Mouse (Mus musculus) left cerebral cortex, postnatal 14 days (tissue): ENCODE measurements around the gene Tcf25. TPM values are rescaled to one million over a fixed set of nuclear protein-coding genes. Genes with fewer than 3 reads are reported as not detected.
"Not testable (repeated sequence)": the region's sequence is repeated elsewhere in the genome, so short reads cannot be mapped to it uniquely, and the experiment has no call there.

Experiments
- DNase-seq, 2 experiments: peaks; one replicate each; pipeline ENCODE4 v3.0.0; 2021 to 2022; ENCODE audit warnings: low spot score in 2 of 2, mixed read lengths in 1 of 2
- intact Hi-C: fragments of 180-260 bp; cut with DNase I; formaldehyde crosslinking; loops from one replicate; pipeline ENCODE4 v1.15.1; 2025
- total RNA-seq, 2 experiments: library from RNA; stranded (reverse); gene quantifications; 2 replicates each; pipeline ENCODE4 v1.2.3; 2021

Gene Tcf25
- total RNA-seq, 2 experiments from 2014 or later = 541 to 593 TPM

GRCm38 (mm10) chr8:123426511-123427509 is 53.3 kb downstream of the Tcf25 start:
- no peak for DNase-seq
- intact Hi-C loops = no loop called here

GRCm38 (mm10) chr8:123427639-123428275 is 54.2 kb downstream of the Tcf25 start:
- no peak for DNase-seq
- intact Hi-C loops = no loop called here

- DNase-seq = no peak
- intact Hi-C loops = no loop called here
These were observed 54.9 kb downstream of the Tcf25 start for GRCm38 (mm10) chr8:123428343-123428893.

GRCm38 (mm10) chr8:123428939-123429721 is 55.6 kb downstream of the Tcf25 start:
- no peak for DNase-seq
- intact Hi-C loops = no loop called here

GRCm38 (mm10) chr8:123429722-123430013 is 56.1 kb downstream of the Tcf25 start:
- intact Hi-C loops, DNase-seq: not testable (repeated sequence)

GRCm38 (mm10) chr8:123430936-123431335 is 57.4 kb downstream of the Tcf25 start:
- intact Hi-C loops, DNase-seq: not testable (repeated sequence)

GRCm38 (mm10) chr8:123431616-123432365 is 58.2 kb downstream of the Tcf25 start:
- no peak for DNase-seq
- intact Hi-C loops = no loop called here

- intact Hi-C loops = no loop called here
These were observed 58.8 kb downstream of the Tcf25 start for GRCm38 (mm10) chr8:123432381-123432780.

GRCm38 (mm10) chr8:123433241-123433974 is 59.9 kb downstream of the Tcf25 start:
- intact Hi-C loops, DNase-seq: not testable (repeated sequence)

More at GRCm38 (mm10) chr8:123432381-123432780, 58.8 kb downstream of the Tcf25 start:
- DNase-seq = no peak

GRCm38 (mm10) chr8:123441788-123442187 is 68.2 kb downstream of the Tcf25 start:
- intact Hi-C loops = no loop called here
- no peak for DNase-seq

- DNase-seq = no peak
- intact Hi-C loops = no loop called here
These were observed 68.8 kb downstream of the Tcf25 start for GRCm38 (mm10) chr8:123442351-123442750.

GRCm38 (mm10) chr8:123442871-123443575 is 69.5 kb downstream of the Tcf25 start:
- intact Hi-C loops = no loop called here
- DNase-seq = peak; percentile 92 to 93

- DNase-seq = no peak
- intact Hi-C loops = no loop called here
These were observed 70.0 kb downstream of the Tcf25 start for GRCm38 (mm10) chr8:123443576-123443921.

GRCm38 (mm10) chr8:123444131-123444530 is 70.6 kb downstream of the Tcf25 start:
- intact Hi-C loops = no loop called here
- DNase-seq = no peak

GRCm38 (mm10) chr8:123445981-123446380 is 72.4 kb downstream of the Tcf25 start:
- no peak for DNase-seq
- intact Hi-C loops = no loop called here

- intact Hi-C loops = no loop called here
- no peak for DNase-seq
These were observed 73.2 kb downstream of the Tcf25 start for GRCm38 (mm10) chr8:123446799-123447198.

- intact Hi-C loops = no loop called here
- no peak for DNase-seq
These were observed 77.2 kb downstream of the Tcf25 start for GRCm38 (mm10) chr8:123450783-123451182.

GRCm38 (mm10) chr8:123451747-123452146 is 78.2 kb downstream of the Tcf25 start:
- DNase-seq, intact Hi-C loops: not testable (repeated sequence)
